Mouse (Mus musculus): ENCODE data around the gene Ttc21a.

DNA sequence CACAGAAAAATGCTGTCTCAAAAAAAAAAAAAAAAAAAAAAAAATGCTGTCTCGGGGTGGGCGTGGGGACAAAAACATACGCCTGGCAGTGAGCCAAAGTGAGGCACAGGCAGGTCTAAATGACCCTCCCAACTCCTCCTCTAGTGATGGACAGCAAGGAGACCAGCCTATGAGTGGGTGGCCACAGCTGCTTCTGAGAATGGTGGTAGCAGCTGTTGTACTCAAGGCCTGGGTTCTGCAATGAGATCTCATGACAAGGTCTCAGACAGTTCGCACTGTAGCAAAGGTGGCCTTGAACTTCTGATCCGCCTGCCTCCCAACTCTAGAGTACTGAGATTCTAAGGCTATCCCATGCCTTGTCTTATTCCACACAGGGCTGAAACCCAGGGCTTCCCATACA, 4.0 kb downstream of the Ttc21a start:
- no peak for TF ChIP-seq CTCF (conservative IDR thresholded peaks at IDR 0.05; ENCODE audit: low read length)
- no peak for TF ChIP-seq POU5F1 (IDR thresholded peaks at IDR 0.05; ENCODE audit: borderline replicate concordance, low read length)
